Mouse (Mus musculus) olfactory bulb, adult 2 months (tissue): ENCODE data around the gene Fdx1l.

ENCODE experiments used
- CTCF ChIP-seq: fragments of 200-500 bp; IDR thresholded peaks from 2 replicates; pipeline ENCODE4 v1.5.1; 2012; ENCODE audit warnings: low read depth, mild to moderate bottlenecking, low read length, moderate library complexity; ENCODE audit not compliant: insufficient read depth
- POLR2A ChIP-seq: fragments of 200-500 bp; IDR thresholded peaks from 2 replicates; pipeline ENCODE4 v1.6.1; 2012; ENCODE audit warnings: mild to moderate bottlenecking, low read depth, low read length, moderate library complexity; ENCODE audit not compliant: insufficient read depth

DNA sequence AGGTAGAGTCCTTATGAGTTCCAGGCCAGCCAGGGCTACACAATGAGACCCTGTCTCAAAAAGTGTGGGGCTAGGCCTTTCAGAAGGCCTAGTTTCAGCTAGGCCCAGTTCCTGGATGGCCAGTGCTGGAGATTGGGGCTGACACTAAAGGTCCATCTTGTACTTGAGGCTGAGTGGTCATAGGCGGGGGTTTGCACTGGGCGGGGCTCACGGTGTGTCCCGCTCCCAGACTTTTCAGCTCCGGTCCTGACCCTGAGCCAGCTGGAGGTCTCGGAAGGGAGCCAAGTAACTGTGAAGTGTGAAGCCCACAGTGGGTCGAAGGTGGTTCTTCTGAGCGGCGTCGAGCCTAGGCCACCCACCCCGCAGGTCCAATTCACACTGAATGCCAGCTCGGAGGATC lies 46.6 kb downstream of the Fdx1l start:
- TF ChIP-seq POLR2A (no peak), CTCF (no peak)
